Mouse (Mus musculus): ENCODE measurements around the gene Ptprr.

- TF ChIP-seq CTCF (IDR thresholded peaks at IDR 0.05) (no peak), EP300 (IDR thresholded peaks at IDR 0.05) (no peak)
Observed at GRCm38 (mm10) chr10:116075954-116076353, 57.9 kb downstream of the Ptprr start.
